Mouse (Mus musculus): ENCODE results near the gene Rfx7. TPM values are rescaled to one million over a fixed set of nuclear protein-coding genes. Genes with fewer than 3 reads are reported as not detected.
"Not testable (repeated sequence)": the region's sequence is repeated elsewhere in the genome, so short reads cannot be mapped to it uniquely, and the experiment has no call there.

Gene Rfx7
- polyA plus RNA-seq, 1 experiment from 2014 or later = 12.3 TPM

- Histone ChIP-seq H3K9me3 (no peaks in the 10 kb centered on the region), H3K27me3 (ENCODE audit: insufficient read depth, poor library complexity, severe bottlenecking) (no peaks in the 10 kb centered on the region), H3K36me3 (peaks cover 3% of the 10 kb centered on the region; the same call in 1 of the 2 replicates), H3K4me1 (no peaks in the 10 kb centered on the region), H3K4me3 (no peak overlapping the region), H3K27ac (no peak overlapping the region)
- DNase-seq (ENCODE audit: low spot score) = no peak
- WGBS = 56% methylated on average over 2 of the region's 2 CpGs
Observed at GRCm38 (mm10) chr9:72567116-72567515, 35.1 kb downstream of the Rfx7 start.

- H3K27me3 ChIP-seq (ENCODE audit: insufficient read depth, poor library complexity, severe bottlenecking) = no peaks in the 10 kb centered on the region
- no peak overlapping the region for H3K27ac ChIP-seq
- H3K36me3 ChIP-seq = peaks cover 8% of the 10 kb centered on the region; the same call in 1 of the 2 replicates
- 13% methylated on average over 3 of the region's 3 CpGs for WGBS
- no peaks in the 10 kb centered on the region for H3K4me1 ChIP-seq
- no peaks in the 10 kb centered on the region for H3K9me3 ChIP-seq
- H3K4me3 ChIP-seq = no peak overlapping the region
- no peak for DNase-seq (ENCODE audit: low spot score)
Observed at GRCm38 (mm10) chr9:72580216-72580615, 48.2 kb downstream of the Rfx7 start.

- Histone ChIP-seq H3K36me3 (peaks cover 12% of the 10 kb centered on the region), H3K9me3 (no peaks in the 10 kb centered on the region), H3K4me1 (no peaks in the 10 kb centered on the region), H3K27ac (no peak overlapping the region), H3K27me3 (ENCODE audit: insufficient read depth, poor library complexity, severe bottlenecking) (no peaks in the 10 kb centered on the region), H3K4me3 (no peak overlapping the region)
- WGBS = 95% methylated on average over 1 of the region's 1 CpGs
- DNase-seq (ENCODE audit: low spot score) = no peak
Observed at GRCm38 (mm10) chr9:72590861-72591260, 58.8 kb downstream of the Rfx7 start.

GRCm38 (mm10) chr9:72592016-72592415, 60.0 kb downstream of the Rfx7 start:
- Histone ChIP-seq H3K4me3 (no peak overlapping the region), H3K36me3 (peaks cover 12% of the 10 kb centered on the region), H3K9me3 (no peaks in the 10 kb centered on the region), H3K27ac (no peak overlapping the region), H3K4me1 (no peaks in the 10 kb centered on the region), H3K27me3 (ENCODE audit: insufficient read depth, poor library complexity, severe bottlenecking) (no peaks in the 10 kb centered on the region)
- DNase-seq (ENCODE audit: low spot score) = no peak

DNA sequence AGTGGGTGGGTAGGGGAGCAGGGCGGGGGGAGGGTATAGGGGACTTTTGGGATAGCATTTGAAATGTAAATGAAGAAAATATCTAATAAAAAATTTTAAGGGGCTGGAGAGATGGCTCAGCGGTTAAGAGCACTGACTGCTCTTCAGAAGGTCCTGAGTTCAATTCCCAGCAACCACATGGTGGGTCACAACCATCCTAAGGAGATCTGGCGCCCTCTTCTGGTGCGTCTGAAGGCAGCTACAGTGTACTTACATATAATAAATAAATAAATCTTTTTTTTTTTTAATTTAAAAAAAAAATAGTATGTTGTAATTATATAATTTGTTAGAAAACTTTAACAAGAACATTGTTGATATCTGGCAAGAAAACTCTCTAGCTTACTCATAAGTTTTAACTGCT, 62.6 kb downstream of the Rfx7 start:
- H3K4me1 ChIP-seq; H3K27ac ChIP-seq; DNase-seq (ENCODE audit: low spot score); H3K9me3 ChIP-seq; H3K27me3 ChIP-seq (ENCODE audit: insufficient read depth, poor library complexity, severe bottlenecking); H3K4me3 ChIP-seq: not testable (repeated sequence)
- 80% methylated on average over 4 of the region's 4 CpGs for WGBS
- peaks cover 15% of the 10 kb centered on the region for H3K36me3 ChIP-seq

DNA sequence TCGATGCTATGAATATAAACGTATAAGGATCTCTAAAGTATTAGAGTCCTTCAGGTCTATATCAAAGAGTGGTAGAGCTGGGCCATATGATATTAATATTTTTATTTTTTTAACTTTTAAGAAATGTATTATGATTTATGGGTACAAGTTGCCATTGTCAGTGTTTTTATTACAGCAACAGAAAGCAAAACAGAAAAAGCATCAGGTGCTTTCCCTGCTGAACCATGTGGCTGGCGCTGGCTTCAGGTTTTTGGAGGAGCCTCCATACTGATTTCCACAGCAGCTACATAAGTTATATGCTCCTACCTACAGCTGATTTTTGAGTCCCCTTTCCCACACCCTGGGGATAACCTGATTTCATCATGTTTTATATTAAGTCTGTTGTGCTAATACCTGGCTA, 68.1 kb downstream of the Rfx7 start:
- no peaks in the 10 kb centered on the region for H3K27me3 ChIP-seq (ENCODE audit: insufficient read depth, poor library complexity, severe bottlenecking)
- no peak overlapping the region for H3K27ac ChIP-seq
- H3K4me1 ChIP-seq = no peaks in the 10 kb centered on the region
- H3K36me3 ChIP-seq = peaks cover 16% of the 10 kb centered on the region
- WGBS = 89% methylated on average over 3 of the region's 3 CpGs
- DNase-seq (ENCODE audit: low spot score) = no peak
- H3K9me3 ChIP-seq = no peaks in the 10 kb centered on the region
- H3K4me3 ChIP-seq = no peak overlapping the region

DNA sequence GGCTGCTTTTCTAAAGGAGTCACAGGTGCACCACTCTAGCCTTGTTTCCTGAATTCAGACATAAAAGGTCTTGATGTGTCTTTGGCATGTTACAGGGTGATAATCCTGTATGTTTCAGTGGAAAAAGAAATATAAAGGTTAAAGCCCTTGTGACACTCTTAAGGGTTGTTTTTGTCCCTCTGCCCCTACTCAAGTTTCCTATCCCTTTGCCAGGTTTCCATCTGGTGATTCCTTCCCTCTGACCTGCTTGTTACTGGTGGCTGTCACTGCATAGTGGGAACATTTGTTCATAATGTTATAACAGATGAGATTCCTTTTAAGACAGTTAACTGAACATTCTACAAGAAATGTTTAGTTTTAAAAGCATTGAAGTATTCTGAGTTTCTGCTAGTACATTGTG, 77.7 kb downstream of the Rfx7 start:
- no peaks in the 10 kb centered on the region for H3K27me3 ChIP-seq (ENCODE audit: insufficient read depth, poor library complexity, severe bottlenecking)
- H3K27ac ChIP-seq = no peak overlapping the region
- no peaks in the 10 kb centered on the region for H3K9me3 ChIP-seq
- DNase-seq (ENCODE audit: low spot score) = no peak
- no peak overlapping the region for H3K4me3 ChIP-seq
- H3K36me3 ChIP-seq = peaks cover 21% of the 10 kb centered on the region
- no peaks in the 10 kb centered on the region for H3K4me1 ChIP-seq

GRCm38 (mm10) chr9:72613884-72614283, 81.8 kb downstream of the Rfx7 start:
- no peaks in the 10 kb centered on the region for H3K4me1 ChIP-seq
- H3K27me3 ChIP-seq (ENCODE audit: insufficient read depth, poor library complexity, severe bottlenecking) = no peaks in the 10 kb centered on the region
- H3K36me3 ChIP-seq = peaks cover 45% of the 10 kb centered on the region
- no peak for DNase-seq (ENCODE audit: low spot score)
- no peaks in the 10 kb centered on the region for H3K9me3 ChIP-seq
- WGBS = 81% methylated on average over 2 of the region's 2 CpGs
- H3K4me3 ChIP-seq = no peak overlapping the region
- H3K27ac ChIP-seq = no peak overlapping the region

- Histone ChIP-seq H3K27me3 (ENCODE audit: insufficient read depth, poor library complexity, severe bottlenecking) (no peaks in the 10 kb centered on the region), H3K4me3 (no peak overlapping the region), H3K36me3 (peaks cover 52% of the 10 kb centered on the region), H3K4me1 (no peaks in the 10 kb centered on the region), H3K9me3 (no peaks in the 10 kb centered on the region), H3K27ac (no peak overlapping the region)
- 87% methylated on average over 6 of the region's 6 CpGs for WGBS
- no peak for DNase-seq (ENCODE audit: low spot score)
Observed at GRCm38 (mm10) chr9:72614786-72615480, 82.9 kb downstream of the Rfx7 start.

DNA sequence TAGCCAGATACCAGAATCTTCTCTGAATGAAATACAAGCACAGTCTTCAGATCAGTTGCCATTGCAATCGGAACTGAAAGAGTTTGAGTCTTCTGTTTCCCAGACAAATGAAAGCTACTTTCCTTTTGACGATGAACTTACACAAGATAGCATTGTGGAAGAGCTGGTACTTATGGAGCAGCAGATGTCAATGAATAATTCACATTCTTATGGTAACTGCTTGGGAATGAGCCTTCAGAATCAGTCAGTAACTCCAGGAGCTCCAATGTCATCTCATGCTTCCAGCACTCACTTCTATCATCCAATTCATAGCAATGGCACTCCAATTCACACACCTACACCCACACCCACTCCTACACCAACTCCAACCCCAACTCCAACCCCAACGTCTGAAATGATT, 86.0 kb downstream of the Rfx7 start:
- Histone ChIP-seq H3K36me3 (peaks cover 46% of the 10 kb centered on the region), H3K27me3 (ENCODE audit: insufficient read depth, poor library complexity, severe bottlenecking) (no peaks in the 10 kb centered on the region), H3K4me1 (no peaks in the 10 kb centered on the region), H3K4me3 (no peak overlapping the region), H3K27ac (no peak overlapping the region), H3K9me3 (no peaks in the 10 kb centered on the region)
- DNase-seq (ENCODE audit: low spot score) = no peak
- 86% methylated on average over 3 of the region's 3 CpGs for WGBS

- 87% methylated on average over 1 of the region's 1 CpGs for WGBS
- Histone ChIP-seq H3K27me3 (ENCODE audit: insufficient read depth, poor library complexity, severe bottlenecking) (no peaks in the 10 kb centered on the region), H3K4me1 (peaks cover 14% of the 10 kb centered on the region; the same call in 1 of the 2 replicates), H3K4me3 (no peak overlapping the region), H3K9me3 (no peaks in the 10 kb centered on the region), H3K27ac (no peak overlapping the region), H3K36me3 (peaks cover 19% of the 10 kb centered on the region)
- DNase-seq (ENCODE audit: low spot score) = no peak
Observed at GRCm38 (mm10) chr9:72623605-72624004, 91.6 kb downstream of the Rfx7 start.

DNA sequence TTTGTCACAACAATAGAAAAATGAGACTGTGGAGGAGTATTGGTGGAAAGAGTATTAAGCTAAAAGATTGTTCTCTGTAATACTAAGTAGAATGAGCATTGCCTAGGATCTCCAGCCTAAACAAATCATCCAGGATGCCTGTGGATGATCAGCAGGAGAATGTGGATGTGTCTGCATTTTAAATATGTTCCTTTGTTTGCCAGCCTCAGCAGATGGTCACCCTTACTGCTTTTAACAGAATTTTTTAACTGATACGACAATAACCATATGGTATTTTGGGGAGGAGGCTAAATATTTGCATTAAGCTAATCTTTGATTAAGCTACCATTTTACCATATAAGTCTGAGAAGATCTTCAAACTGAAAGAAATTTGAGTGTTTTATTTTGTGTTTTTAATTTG, 95.6 kb downstream of the Rfx7 start:
- Histone ChIP-seq H3K9me3 (no peaks in the 10 kb centered on the region), H3K27me3 (ENCODE audit: insufficient read depth, poor library complexity, severe bottlenecking) (no peaks in the 10 kb centered on the region), H3K4me1 (peaks cover 14% of the 10 kb centered on the region; the same call in 1 of the 2 replicates), H3K4me3 (no peak overlapping the region), H3K27ac (peak overlapping the region; percentile 9; the same call in 1 of the 2 replicates), H3K36me3 (0 out of 2 replicates have a peak, but pooled peaks cover 4% of the 10 kb centered on the region)
- DNase-seq (ENCODE audit: low spot score) = no peak
- 65% methylated on average over 1 of the region's 1 CpGs for WGBS

DNA sequence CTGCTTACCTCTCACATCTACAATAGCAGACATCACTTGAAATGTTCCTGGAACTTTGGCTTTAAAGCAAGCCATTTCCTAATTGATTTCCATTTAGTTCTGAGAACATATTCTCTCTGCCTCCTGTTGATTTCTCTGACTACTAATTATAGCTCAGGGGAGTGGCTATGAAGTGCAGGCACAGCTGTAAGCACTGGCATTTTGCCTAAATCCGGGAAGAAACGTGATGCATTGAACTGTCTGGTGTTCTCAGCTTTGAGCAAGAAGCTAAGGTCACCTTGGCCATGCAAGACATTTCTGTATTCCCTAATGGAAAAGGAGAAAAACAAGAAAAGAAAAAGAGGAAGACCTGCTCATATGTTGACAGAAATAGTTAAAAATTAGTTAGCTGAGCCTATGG, 96.6 kb downstream of the Rfx7 start:
- Histone ChIP-seq H3K27me3 (ENCODE audit: insufficient read depth, poor library complexity, severe bottlenecking) (no peaks in the 10 kb centered on the region), H3K27ac (peak overlapping the region; percentile 82), H3K4me3 (no peak overlapping the region), H3K4me1 (peaks cover 14% of the 10 kb centered on the region; the same call in 1 of the 2 replicates), H3K36me3 (no peaks in the 10 kb centered on the region), H3K9me3 (no peaks in the 10 kb centered on the region)
- 18% methylated on average over 2 of the region's 2 CpGs for WGBS
- peak; percentile 84 for DNase-seq (ENCODE audit: low spot score)

DNA sequence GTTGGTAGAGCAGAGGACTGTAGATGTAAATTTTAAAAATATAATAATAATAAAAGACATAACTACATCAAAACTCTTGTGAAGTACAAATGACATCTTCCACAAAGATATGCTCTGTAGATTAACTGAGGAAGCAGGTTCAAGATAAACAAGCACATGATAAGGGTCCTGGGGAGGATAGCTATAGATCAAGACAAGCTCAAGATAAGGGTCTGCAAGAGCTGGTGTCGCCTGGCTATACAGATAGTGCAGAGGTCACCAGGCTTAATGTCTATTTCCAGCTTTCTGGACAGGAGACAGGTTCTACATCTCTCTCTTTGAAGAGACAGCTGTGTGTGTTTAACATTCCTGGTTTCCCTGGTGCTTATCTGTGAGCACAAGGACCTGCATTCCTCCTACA, 100.2 kb downstream of the Rfx7 start:
- Histone ChIP-seq H3K27ac (peak overlapping the region; percentile 59), H3K4me3 (no peak overlapping the region), H3K27me3 (ENCODE audit: insufficient read depth, poor library complexity, severe bottlenecking) (no peaks in the 10 kb centered on the region), H3K9me3 (no peaks in the 10 kb centered on the region), H3K36me3 (no peaks in the 10 kb centered on the region), H3K4me1 (peaks cover 11% of the 10 kb centered on the region; the same call in 1 of the 2 replicates)
- DNase-seq (ENCODE audit: low spot score) = no peak
- WGBS = 15% methylated on average over 1 of the region's 1 CpGs

All from heart, embryonic 10.5 days (tissue).